Mouse (Mus musculus): ENCODE data around the gene Tns1.

DNA sequence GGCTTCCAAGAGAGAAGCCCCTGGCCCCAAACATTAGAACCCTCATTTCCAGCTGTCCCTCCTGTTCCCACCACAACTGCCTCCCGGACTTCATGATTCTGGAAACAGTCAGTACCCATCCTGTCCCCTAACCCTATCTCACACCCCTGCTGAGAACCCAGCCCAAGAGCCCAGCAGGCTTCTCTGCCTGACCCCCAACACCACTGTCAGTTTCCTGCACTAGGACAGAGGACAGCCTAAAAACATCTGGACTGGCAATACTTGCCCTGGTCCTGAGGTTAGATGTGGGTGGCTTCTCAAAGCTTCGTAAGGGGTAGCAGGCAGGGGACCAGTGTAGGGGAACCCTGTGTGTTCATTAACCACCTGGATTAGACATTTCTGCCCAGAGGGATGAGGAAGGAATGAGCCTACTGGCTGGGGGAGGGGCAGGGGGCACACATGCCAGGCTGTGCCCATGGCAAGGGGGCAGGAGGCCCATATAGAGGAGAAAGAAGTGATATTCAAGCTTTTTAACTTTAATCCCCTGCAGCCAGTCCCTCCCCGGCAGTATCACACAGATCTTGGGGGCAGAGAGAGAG, 88.2 kb downstream of the Tns1 start:
- no peak for TF ChIP-seq CTCF (IDR thresholded peaks at IDR 0.05; ENCODE audit: low read depth, low read length)
- TF ChIP-seq POLR2A (IDR thresholded peaks at IDR 0.05; ENCODE audit: extremely low read depth, insufficient read depth, low read length): no peak

All from liver, adult 2 months (tissue).